Mouse (Mus musculus) embryonic fibroblast, embryonic 13.5 days (primary cell): ENCODE measurements around the gene Fam102a.

ENCODE experiments used
- CTCF ChIP-seq: IDR thresholded peaks from 2 replicates; pipeline ENCODE4 v1.5.1; 2011; ENCODE audit warnings: mild to moderate bottlenecking, control low read depth, low read length, moderate library complexity, borderline replicate concordance; ENCODE audit not compliant: insufficient read depth
- POLR2A ChIP-seq: IDR thresholded peaks from 2 replicates; pipeline ENCODE4 v1.6.1; 2011; ENCODE audit warnings: low read depth, mild to moderate bottlenecking, control low read depth, low read length, moderate library complexity

GRCm38 (mm10) chr2:32602600-32603054 lies 67.5 kb downstream of the Fam102a start:
- TF ChIP-seq CTCF: peak; percentile 80
- peak; percentile 70 for TF ChIP-seq POLR2A
